ENCODE assay signal across 8 mouse cellular contexts in the genomic region with DNA sequence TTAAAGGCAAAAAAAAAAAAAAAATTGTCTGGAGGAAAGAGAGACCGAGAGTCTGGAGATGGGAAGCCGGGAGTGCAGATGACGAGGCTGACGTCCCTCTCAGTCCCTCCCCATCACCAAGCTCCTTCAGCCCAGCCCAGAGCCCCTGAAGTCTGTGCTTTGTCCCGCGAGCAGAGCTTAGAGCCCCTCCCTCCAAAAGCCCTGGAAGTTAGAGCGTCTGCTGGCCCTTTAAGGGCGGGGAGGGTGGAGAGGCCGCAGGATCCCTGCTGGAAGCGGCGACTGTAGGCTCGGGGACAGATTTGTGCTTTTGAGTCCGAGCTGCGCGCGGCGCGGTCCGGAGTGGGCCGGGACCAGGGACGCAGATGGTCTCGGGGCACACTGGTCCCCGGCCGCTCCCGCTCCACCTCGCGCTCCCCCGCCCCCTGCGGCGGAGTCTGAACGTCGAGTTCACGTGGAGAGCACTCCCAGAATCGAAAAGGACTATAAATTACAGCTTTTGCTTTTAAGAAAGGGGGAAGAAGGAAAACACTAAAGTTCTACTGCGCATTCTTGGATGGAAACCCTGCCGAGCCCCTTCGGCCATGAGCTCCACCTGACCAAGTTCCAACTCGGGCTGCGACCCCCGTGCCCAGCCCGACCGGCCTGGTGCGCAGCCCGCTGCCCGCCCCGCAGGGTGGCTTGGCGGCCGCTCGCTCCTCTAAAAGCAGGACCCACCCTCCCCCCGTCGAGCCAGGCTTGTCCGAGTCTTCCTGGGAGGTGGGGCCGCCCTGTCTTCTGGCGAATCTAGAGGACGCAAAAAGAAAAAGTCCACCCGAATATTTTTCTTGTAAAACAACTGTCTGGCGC. TPM values are rescaled to one million over a fixed set of nuclear protein-coding genes. Genes with fewer than 3 reads are reported as not detected.
DNase-seq lines count a peak whose midpoint lies in the region; ATAC-seq lines count a peak whose summit lies in the region.

No protein-coding gene starts in this region.

- peaks cover 64% of the 10 kb centered on the region for H3K27me3 ChIP-seq in intestine, embryonic 14.5 days (replicated peaks; ENCODE audit: control insufficient read depth, insufficient read depth, low read length)
- peaks cover 61% of the 10 kb centered on the region for H3K27me3 ChIP-seq in midbrain, embryonic 13.5 days

- peak overlapping the region; percentile 32; the same call in 1 of the 2 replicates for H3K9ac ChIP-seq in intestine, embryonic 14.5 days (ENCODE audit: low read length)
- H3K9ac ChIP-seq in midbrain, embryonic 13.5 days (replicated peaks), result peak overlapping the region; percentile 65

- no peak overlapping the region for H3K27ac ChIP-seq in intestine, embryonic 14.5 days (ENCODE audit: low read depth)
- no peak overlapping the region for H3K27ac ChIP-seq in midbrain, embryonic 13.5 days

- H3K9me3 ChIP-seq in intestine, embryonic 14.5 days (ENCODE audit: control insufficient read depth, low read length), result no peaks in the 10 kb centered on the region
- H3K9me3 ChIP-seq in midbrain, embryonic 13.5 days, result no peaks in the 10 kb centered on the region

- peak overlapping the region; percentile 46 for H3K4me3 ChIP-seq in intestine, embryonic 14.5 days (ENCODE audit: low read depth, low read length)
- H3K4me3 ChIP-seq in midbrain, embryonic 13.5 days (replicated peaks), result peak overlapping the region; percentile 47

- H3K36me3 ChIP-seq in intestine, embryonic 14.5 days (ENCODE audit: control insufficient read depth, insufficient read depth, low read length), result peaks cover 7% of the 10 kb centered on the region
- H3K36me3 ChIP-seq in midbrain, embryonic 13.5 days, result peaks cover 7% of the 10 kb centered on the region

- peaks cover 38% of the 10 kb centered on the region for H3K4me1 ChIP-seq in intestine, embryonic 14.5 days (replicated peaks; ENCODE audit: control insufficient read depth, insufficient read depth, low read length)
- H3K4me1 ChIP-seq in midbrain, embryonic 13.5 days (replicated peaks), result peaks cover 79% of the 10 kb centered on the region

- DNase-seq in adrenal gland, adult (ENCODE audit: inconsistent age in 2 of 2, low spot score in 1 of 2), result peak; percentile 46 to 78
- DNase-seq in adrenal gland, adult 8-10 months, result no peak
- DNase-seq in right cerebral cortex, postnatal 25 days, result peak; percentile 14
- no peak for DNase-seq in right cerebral cortex, adult 2 months (ENCODE audit: low spot score in 2 of 2)
- peak; percentile 74 for DNase-seq in intestine, embryonic 14.5 days (ENCODE audit: low spot score)
- no peak for DNase-seq in thymus, postnatal 10 days (ENCODE audit: low spot score in 2 of 2)
- no peak for DNase-seq in layer of hippocampus, adult 11-12 months (ENCODE audit: low spot score)

- no peak for ATAC-seq in intestine, embryonic 14.5 days (replicated peaks; ENCODE audit: low FRiP score, low TSS enrichment, low read depth)
- no peak for ATAC-seq in midbrain, embryonic 13.5 days

- H3K4me2 ChIP-seq in intestine, embryonic 14.5 days (ENCODE audit: low read length), result peak overlapping the region; percentile 88
- H3K4me2 ChIP-seq in midbrain, embryonic 13.5 days (replicated peaks), result peak overlapping the region; percentile 83

- 4% methylated on average over 57 of the region's 57 CpGs for WGBS in intestine, embryonic 14.5 days
- 1% methylated on average over 57 of the region's 57 CpGs for WGBS in midbrain, embryonic 13.5 days

RNA-seq across cellular contexts. Expression of gene Cbx8, which starts 3.6 kb away (rescaled TPM):
- 10 to 100 TPM; 15.3 to 24.0 (median 16.5) TPM for total RNA-seq in adrenal gland, adult 8-10 months (2022)
- polyA plus RNA-seq in intestine, embryonic 14.5 days (2014; fragmentation: Nextera tagmentation; extraction: Ambion mirVana), result 7.7 and 11.4 TPM in 2 replicates
- polyA plus RNA-seq in midbrain, embryonic 13.5 days (2015; fragmentation: Nextera tagmentation; extraction: Ambion mirVana), result 9.8 and 15.2 TPM in 2 replicates

RNA-seq across cellular contexts. Expression of gene Cbx2, which starts 14.4 kb away (rescaled TPM):
- 1 to 10 TPM; 4.6 to 8.1 (median 5.6) TPM for total RNA-seq in adrenal gland, adult 8-10 months (2022)
- 31.5 and 32.0 TPM in 2 replicates for polyA plus RNA-seq in intestine, embryonic 14.5 days (2014; fragmentation: Nextera tagmentation; extraction: Ambion mirVana)
- polyA plus RNA-seq in midbrain, embryonic 13.5 days (2015; fragmentation: Nextera tagmentation; extraction: Ambion mirVana), result 34.7 and 35.5 TPM in 2 replicates

RNA-seq across cellular contexts. Expression of gene Cbx4, which starts 48.9 kb away (rescaled TPM):
- total RNA-seq in adrenal gland, adult 8-10 months (2022), result 100 to 1,000 TPM in 1 of 4 experiments, 10 to 100 TPM in 3; 70.8 to 227 (median 87.4) TPM
- 9.9 and 10.5 TPM in 2 replicates for polyA plus RNA-seq in intestine, embryonic 14.5 days (2014; fragmentation: Nextera tagmentation; extraction: Ambion mirVana)
- polyA plus RNA-seq in midbrain, embryonic 13.5 days (2015; fragmentation: Nextera tagmentation; extraction: Ambion mirVana), result 14.1 and 16.3 TPM in 2 replicates

RNA-seq across cellular contexts. Expression of gene Enpp7, which starts 49.2 kb away (rescaled TPM):
- total RNA-seq in adrenal gland, adult 8-10 months (2022), result not detected
- not detected in 2 replicates for polyA plus RNA-seq in intestine, embryonic 14.5 days (2014; fragmentation: Nextera tagmentation; extraction: Ambion mirVana)
- polyA plus RNA-seq in midbrain, embryonic 13.5 days (2015; fragmentation: Nextera tagmentation; extraction: Ambion mirVana), result not detected in 2 replicates

Comparison
In these comparisons a context has a peak if more than half of its experiments do, and no peak if none do; other contexts are left out.
1. DNase-seq: peak in adrenal gland, adult (2 of 2), right cerebral cortex, postnatal 25 days (single experiment) and intestine, embryonic 14.5 days (single experiment); none in adrenal gland, adult 8-10 months (single experiment), right cerebral cortex, adult 2 months (0 of 2), thymus, postnatal 10 days (0 of 2) and layer of hippocampus, adult 11-12 months (single experiment).